Mouse (Mus musculus): ENCODE measurements around the gene Ampd1.

Gene Ampd1

GRCm38 (mm10) chr3:103102454-103103390, 28.9 kb downstream of the Ampd1 start, which contains the start of gene Dennd2c:
Dennd2c (plus strand) TSS chr3:103102604.
- peak; percentile 94 to 100 for DNase-seq (ENCODE audit: low spot score in 2 of 2)

- DNase-seq (ENCODE audit: low spot score in 2 of 2): no peak
Measured at GRCm38 (mm10) chr3:103107565-103108240, 33.9 kb downstream of the Ampd1 start.

GRCm38 (mm10) chr3:103112216-103112615, 38.4 kb downstream of the Ampd1 start:
- no peak for DNase-seq (ENCODE audit: low spot score in 2 of 2)

GRCm38 (mm10) chr3:103123636-103124035, 49.8 kb downstream of the Ampd1 start:
- no peak for DNase-seq (ENCODE audit: low spot score in 2 of 2)

DNA sequence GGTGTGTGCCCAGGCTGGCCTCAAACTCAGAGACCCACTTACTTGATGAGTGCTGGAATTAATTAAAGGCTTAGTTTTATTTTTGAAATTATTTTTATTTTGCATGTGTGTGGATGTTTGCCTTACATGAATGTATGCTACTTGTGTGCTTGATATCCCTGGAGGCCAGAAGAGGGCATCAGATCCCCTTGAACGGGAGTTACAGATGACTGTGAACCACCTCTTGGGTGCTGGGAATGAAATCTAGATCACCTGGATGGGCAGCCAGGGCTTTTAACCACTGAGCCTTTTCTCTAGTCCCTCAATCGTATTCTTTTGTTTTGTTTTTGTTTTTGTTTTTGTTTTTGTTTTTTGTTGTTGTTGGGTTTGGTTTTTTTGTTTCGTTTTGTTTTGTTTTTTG, 52.3 kb downstream of the Ampd1 start:
- no peak for DNase-seq (ENCODE audit: low spot score in 2 of 2)

DNA sequence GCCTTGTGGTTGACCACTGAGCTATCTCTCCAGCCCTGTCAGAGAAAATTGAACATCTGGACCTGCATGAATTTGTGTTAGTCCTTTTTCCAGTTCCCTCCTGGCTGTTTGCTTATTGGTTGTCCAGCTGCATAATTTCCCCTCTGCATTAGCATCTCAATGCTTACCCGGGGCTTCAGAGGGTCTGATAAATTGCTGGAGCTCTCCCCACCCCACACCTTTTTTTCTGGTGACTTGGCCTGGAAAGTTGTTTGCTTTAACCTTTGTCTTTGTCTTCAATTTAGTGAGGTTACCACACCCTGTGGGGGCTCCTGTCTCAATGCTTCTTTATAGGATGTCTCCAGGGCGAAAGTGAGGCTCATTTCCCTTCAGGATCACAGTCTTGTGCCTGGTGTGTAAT, 53.4 kb downstream of the Ampd1 start:
- no peak for DNase-seq (ENCODE audit: low spot score in 2 of 2)

DNA sequence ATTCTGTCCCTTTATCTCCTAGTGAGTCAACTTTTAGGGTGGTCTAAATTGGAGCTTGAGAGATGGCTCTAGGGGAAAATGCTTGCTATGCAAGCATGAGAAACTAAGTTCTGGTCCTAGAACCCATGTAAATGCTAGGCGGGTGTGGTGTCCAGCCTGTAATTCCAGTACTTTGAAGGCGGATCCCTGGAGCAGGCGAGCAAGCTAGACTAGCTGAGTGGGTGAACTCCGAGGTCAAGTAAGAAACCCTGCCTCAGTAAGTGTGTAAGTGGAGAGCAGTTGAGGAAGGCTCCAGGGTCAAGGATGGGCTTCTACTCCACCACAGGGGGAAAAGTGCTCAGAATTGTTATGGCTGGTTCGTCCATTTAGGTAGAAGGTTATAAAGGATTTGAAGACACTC, 53.9 kb downstream of the Ampd1 start:
- no peak for DNase-seq (ENCODE audit: low spot score in 2 of 2)

DNA sequence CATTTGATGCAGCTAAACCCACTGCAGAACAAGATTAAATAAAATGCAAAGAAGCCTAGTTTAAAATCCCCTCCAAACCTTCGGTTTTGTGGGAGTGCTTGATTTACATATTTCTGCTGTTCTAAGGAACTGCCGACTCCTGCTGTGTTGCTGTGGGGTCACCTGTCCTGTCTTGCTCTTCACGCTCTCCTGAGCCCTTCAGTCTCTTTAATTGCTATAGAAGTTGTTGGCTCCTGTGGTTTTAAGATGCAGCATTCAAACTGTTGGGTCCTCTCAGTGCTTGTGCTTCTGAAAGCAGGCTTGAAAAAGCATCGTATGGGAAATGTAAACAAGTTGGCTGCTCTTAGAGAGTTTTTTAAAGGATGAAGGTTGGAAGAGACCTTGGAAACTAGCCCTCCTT, 54.4 kb downstream of the Ampd1 start:
- no peak for DNase-seq (ENCODE audit: low spot score in 2 of 2)

DNA sequence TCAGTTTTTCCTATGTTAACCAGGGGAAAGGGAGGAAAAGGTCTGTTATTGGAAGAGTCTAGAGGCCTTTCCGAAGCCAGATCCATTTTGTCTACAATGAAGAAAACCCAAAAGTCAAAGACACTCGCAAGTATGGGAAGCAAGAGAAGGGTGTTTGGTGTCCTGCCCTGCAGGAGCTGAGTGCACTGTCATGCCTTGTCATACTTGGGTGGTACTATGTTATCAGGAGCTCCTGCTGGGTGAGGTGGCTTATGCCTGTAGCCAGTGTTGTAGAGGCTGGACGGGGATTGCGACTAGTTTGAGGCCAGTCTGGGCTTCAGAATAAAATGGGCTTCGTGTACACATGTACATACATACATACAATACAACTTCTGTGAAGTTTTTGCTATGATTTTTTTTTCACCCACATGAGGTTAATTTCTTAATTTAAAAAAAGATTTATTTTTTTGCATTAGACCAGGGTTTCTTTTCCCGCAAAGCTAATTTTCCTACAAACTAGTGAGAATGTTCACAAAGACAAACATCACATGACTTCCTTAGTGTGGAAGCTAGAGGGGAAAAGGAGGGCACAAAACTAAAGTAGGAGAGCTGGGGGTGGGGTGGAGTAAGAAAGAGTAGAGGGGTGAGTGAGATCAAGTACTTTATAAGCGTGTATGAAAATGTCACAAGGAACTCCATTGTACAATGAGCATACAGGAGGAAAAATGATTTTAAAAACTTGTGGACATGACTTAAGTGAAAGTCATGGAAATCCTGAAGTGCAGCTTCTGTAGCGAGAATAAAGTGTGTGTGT, 55.7 kb downstream of the Ampd1 start:
- DNase-seq (ENCODE audit: low spot score in 2 of 2): no peak

- DNase-seq (ENCODE audit: low spot score in 2 of 2): peak in 1 of 2 experiments; percentile 9
Measured at GRCm38 (mm10) chr3:103130236-103130751, 56.5 kb downstream of the Ampd1 start.

- DNase-seq (ENCODE audit: low spot score in 2 of 2): no peak
Measured at GRCm38 (mm10) chr3:103133098-103133497, 59.3 kb downstream of the Ampd1 start.

DNA sequence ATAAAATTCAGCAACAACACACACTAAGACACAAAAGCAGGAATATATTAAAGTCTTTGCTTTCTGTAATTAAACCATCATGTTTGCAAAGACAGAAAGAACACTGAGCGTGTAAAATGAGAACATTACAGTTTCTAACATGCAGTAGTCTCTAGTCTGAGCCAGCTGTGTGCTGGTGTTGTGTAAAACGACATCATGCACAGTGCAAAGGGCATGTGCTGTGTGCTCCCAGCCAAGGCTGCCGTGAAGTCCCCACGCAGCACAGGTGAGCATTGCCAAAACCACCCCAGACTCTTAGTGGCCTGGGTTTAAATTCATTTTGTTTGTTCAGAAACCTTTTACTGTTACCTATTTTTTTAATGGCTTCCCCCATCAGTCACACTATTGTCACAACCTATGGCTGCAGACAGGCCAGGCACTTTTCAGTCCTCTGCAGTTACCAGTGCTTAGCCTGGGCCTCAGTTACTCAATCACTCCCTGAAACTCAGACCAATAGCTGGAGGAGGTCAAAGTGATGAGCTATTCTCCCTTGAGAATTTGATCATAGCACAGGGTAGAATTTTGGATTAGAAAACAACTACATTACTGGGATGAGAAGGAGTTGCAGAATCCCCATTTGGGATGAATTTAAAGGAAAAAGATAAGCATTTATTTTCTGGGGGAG, 62.7 kb downstream of the Ampd1 start:
- DNase-seq (ENCODE audit: low spot score in 2 of 2): no peak

DNA sequence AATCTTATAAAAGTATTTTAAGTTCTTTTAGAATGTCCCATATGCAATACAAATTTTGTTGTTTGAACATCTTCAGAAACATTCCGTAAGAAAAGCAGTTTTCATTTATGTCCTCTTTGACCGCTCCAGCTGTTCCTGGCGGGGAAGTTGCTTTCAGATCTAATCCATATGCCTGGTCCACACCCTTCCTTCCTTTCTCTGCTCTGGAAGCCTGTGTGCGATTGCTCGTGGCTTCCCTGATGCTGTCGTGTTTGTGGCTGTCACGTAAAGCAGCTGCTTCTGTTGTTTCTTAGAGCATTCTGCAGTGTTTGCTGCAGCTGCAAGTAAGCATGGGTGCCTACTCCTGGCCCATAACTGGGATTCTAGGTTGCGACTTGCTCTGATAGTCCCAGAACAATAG, 65.2 kb downstream of the Ampd1 start:
- no peak for DNase-seq (ENCODE audit: low spot score in 2 of 2)

- DNase-seq (ENCODE audit: low spot score in 2 of 2): peak in 1 of 2 experiments; percentile 64
Measured at GRCm38 (mm10) chr3:103140095-103140838, 66.5 kb downstream of the Ampd1 start.

- DNase-seq (ENCODE audit: low spot score in 2 of 2): no peak
Measured at GRCm38 (mm10) chr3:103141287-103141686, 67.5 kb downstream of the Ampd1 start.

GRCm38 (mm10) chr3:103142366-103142765, 68.6 kb downstream of the Ampd1 start:
- DNase-seq (ENCODE audit: low spot score in 2 of 2): no peak

- no peak for DNase-seq (ENCODE audit: low spot score in 2 of 2)
Measured at GRCm38 (mm10) chr3:103145336-103145735, 71.5 kb downstream of the Ampd1 start.

- DNase-seq (ENCODE audit: low spot score in 2 of 2): no peak
Measured at GRCm38 (mm10) chr3:103145791-103146190, 72.0 kb downstream of the Ampd1 start.

- peak in 1 of 2 experiments; percentile 20 for DNase-seq (ENCODE audit: low spot score in 2 of 2)
Measured at GRCm38 (mm10) chr3:103146330-103147166, 72.7 kb downstream of the Ampd1 start.

DNA sequence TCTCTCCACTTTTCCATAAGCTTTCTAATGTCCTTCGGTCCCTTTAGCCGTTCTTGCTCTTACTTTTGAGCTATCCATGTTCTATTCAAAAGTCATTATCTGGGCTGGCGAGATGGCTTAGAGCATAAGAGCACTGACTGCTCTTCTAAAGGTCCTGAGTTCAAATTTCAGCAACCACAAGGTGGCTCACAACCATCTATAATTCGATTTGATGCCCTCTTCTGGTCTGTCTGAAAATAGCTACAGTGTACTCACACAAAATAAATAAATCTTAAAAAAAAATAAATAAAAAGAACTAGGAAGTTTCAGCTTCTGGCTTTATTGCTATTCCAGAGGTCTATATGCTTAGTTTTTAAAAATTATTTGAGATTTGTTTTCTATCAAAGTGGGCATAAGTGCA, 74.0 kb downstream of the Ampd1 start:
- no peak for DNase-seq (ENCODE audit: low spot score in 2 of 2)

Data from urinary bladder, adult 18-20 months (tissue).